Comparison of ENCODE assay signal across 8 mouse cellular contexts in genomic region chr2:180070481-180071453, GRCm38 (mm10). TPM values are rescaled to one million over a fixed set of nuclear protein-coding genes. Genes with fewer than 3 reads are reported as not detected.
DNase-seq lines count a peak whose midpoint lies in the region; ATAC-seq lines count a peak whose summit lies in the region.

TSS of gene Mtg2 (plus strand) at chr2:180070588.

- peak; percentile 97 for ATAC-seq in hindbrain, embryonic 16.5 days

- no peaks in the 10 kb centered on the region for H3K27me3 ChIP-seq in hindbrain, embryonic 16.5 days (replicated peaks; ENCODE audit: control insufficient read depth, insufficient read depth, low read length)

- H3K4me1 ChIP-seq in hindbrain, embryonic 16.5 days (ENCODE audit: control insufficient read depth, insufficient read depth, low read depth, low read length) = peaks cover 14% of the 10 kb centered on the region

- H3K4me3 ChIP-seq in hindbrain, embryonic 16.5 days (ENCODE audit: low read length) = peak within 1 kb of the TSS; percentile 75
- H3K4me3 ChIP-seq in macrophage (ENCODE audit: inconsistent target) = peak within 1 kb of the TSS; percentile 91

- H3K9me3 ChIP-seq in hindbrain, embryonic 16.5 days (ENCODE audit: control insufficient read depth, low read length) = no peaks in the 10 kb centered on the region

- peak; percentile 92 for DNase-seq in T-cell, adult 2 months (ENCODE audit: low spot score)
- peak; percentile 96 to 97 for DNase-seq in cerebellum, postnatal 36 days
- DNase-seq in gastrocnemius, adult 18-20 months (ENCODE audit: low spot score) = peak; percentile 95
- peak; percentile 97 to 98 for DNase-seq in left cerebral cortex, adult 18-20 months (ENCODE audit: low spot score in 2 of 2)
- DNase-seq in right cerebral cortex, adult 18-20 months = peak; percentile 96
- peak; percentile 83 for DNase-seq in urinary bladder, postnatal 10 days (ENCODE audit: low spot score)

- peak within 1 kb of the TSS; percentile 95 for H3K4me2 ChIP-seq in hindbrain, embryonic 16.5 days (ENCODE audit: low read length)

- H3K9ac ChIP-seq in hindbrain, embryonic 16.5 days (ENCODE audit: low read depth, low read length) = peak within 1 kb of the TSS; percentile 88

- WGBS in hindbrain, embryonic 16.5 days = 3% methylated on average over 58 of the region's 58 CpGs
- WGBS in macrophage (ENCODE audit: missing documents) = 9% methylated on average over 58 of the region's 58 CpGs

- peaks cover 18% of the 10 kb centered on the region for H3K36me3 ChIP-seq in hindbrain, embryonic 16.5 days (ENCODE audit: control insufficient read depth, insufficient read depth, low read length)
- no peaks in the 10 kb centered on the region for H3K36me3 ChIP-seq in macrophage (ENCODE audit: inconsistent target)

- peak within 1 kb of the TSS; percentile 94 for H3K27ac ChIP-seq in hindbrain, embryonic 16.5 days (ENCODE audit: low read depth, low read length)
- H3K27ac ChIP-seq in macrophage = peak within 1 kb of the TSS; percentile 73

- H3K79me2 ChIP-seq in macrophage (ENCODE audit: inconsistent target) = no peaks in the 10 kb centered on the region; the same call in 1 of the 2 replicates

RNA-seq across cellular contexts. Expression of gene Mtg2, which starts in this region (rescaled TPM):
- total RNA-seq in gastrocnemius, adult 18-20 months (2021) = 10 to 100 TPM; 15.0 to 15.3 TPM
- polyA plus RNA-seq in hindbrain, embryonic 16.5 days (2015; fragmentation: Nextera tagmentation; extraction: Ambion mirVana) = 33.1 and 33.2 TPM in 2 replicates
- 10 to 100 TPM; 13.7 to 17.5 TPM for total RNA-seq in left cerebral cortex, adult 18-20 months (2021)
- total RNA-seq in macrophage (2018; cell fraction: chromatin; rRNA removed) = 10 to 100 TPM in 22 of 26 experiments, 1 to 10 TPM in 4; 6.4 to 51.4 (median 22.7) TPM
- total RNA-seq in macrophage (2018; cell fraction: cytosol; rRNA removed) = 10 to 100 TPM in 8 of 26 experiments, 1 to 10 TPM in 18; 4.2 to 12.7 (median 8.8) TPM
- total RNA-seq in macrophage (2018; cell fraction: nucleus; rRNA removed) = 10 to 100 TPM in 17 of 26 experiments, 1 to 10 TPM in 9; 4.5 to 32.6 (median 13.0) TPM
- 3.7 to 10.9 TPM (median 9.9 TPM) in 3 replicates for polyA plus RNA-seq in macrophage (2018)

Comparison
In these comparisons a context has a peak if more than half of its experiments do, and no peak if none do; other contexts are left out.
1. Peak in every context shown above with its lines: DNase-seq, ATAC-seq, H3K4me3 ChIP-seq and H3K27ac ChIP-seq.